Mouse (Mus musculus) heart, embryonic 14.5 days (tissue): ENCODE data around the gene Gsk3a. TPM values are rescaled to one million over a fixed set of nuclear protein-coding genes. Genes with fewer than 3 reads are reported as not detected.

Source experiments
- ATAC-seq: fragments of 200-750 bp; cut with Nextera tagmentation; 2 replicates; pipeline ENCODE4 v1.8.0; 2017; ENCODE audit warnings: low read depth, moderate TSS enrichment; ENCODE audit not compliant: insufficient number of reproducible peaks, insufficient read depth, low FRiP score
- H3K27ac ChIP-seq, 2 experiments: fragments of 200-500 bp in 1 of 2; fragments of 300-500 bp in 1 of 2; sonication (generic) in 1 of 2; replicated peaks in 1 of 2; 2 replicates each; pipeline ENCODE4 v1.5.1; 2012 to 2014; ENCODE audit warnings: low read depth in 2 of 2, low read length in 2 of 2, control low read depth in 1 of 2, mild to moderate bottlenecking in 1 of 2, mixed read lengths in 1 of 2; ENCODE audit not compliant: control insufficient read depth in 1 of 2, insufficient read depth in 1 of 2
- H3K27me3 ChIP-seq: fragments of 300-500 bp; sonication (generic); 2 replicates; pipeline ENCODE4 v1.6.1; 2014; ENCODE audit warnings: mild to moderate bottlenecking, low read length, control low read depth; ENCODE audit not compliant: control insufficient read depth, insufficient read depth
- H3K36me3 ChIP-seq: fragments of 300-500 bp; sonication (generic); 2 replicates; pipeline ENCODE4 v1.6.1; 2014; ENCODE audit warnings: mild to moderate bottlenecking, control low read depth, low read length, mixed read lengths; ENCODE audit not compliant: control insufficient read depth, insufficient read depth
- H3K4me1 ChIP-seq, 2 experiments: fragments of 200-500 bp in 1 of 2; fragments of 300-500 bp in 1 of 2; sonication (generic) in 1 of 2; 2 replicates each; pipeline ENCODE4 v1.6.1; 2012 to 2014; ENCODE audit warnings: low read length in 2 of 2, control low read depth in 1 of 2, mixed read lengths in 1 of 2; ENCODE audit not compliant: control insufficient read depth in 2 of 2, insufficient read depth in 2 of 2
- H3K4me2 ChIP-seq: fragments of 300-500 bp; sonication (generic); 2 replicates; pipeline ENCODE4 v1.6.1; 2014; ENCODE audit warnings: mild to moderate bottlenecking, low read length
- H3K4me3 ChIP-seq, 2 experiments: fragments of 200-500 bp in 1 of 2; fragments of 300-500 bp in 1 of 2; sonication (generic) in 1 of 2; 2 replicates each; pipeline ENCODE4 v1.5.1; 2012 to 2014; ENCODE audit warnings: low read length in 2 of 2, mild to moderate bottlenecking in 2 of 2, control low read depth in 1 of 2, low read depth in 1 of 2, moderate library complexity in 1 of 2; ENCODE audit not compliant: control insufficient read depth in 1 of 2, insufficient read depth in 1 of 2
- H3K9ac ChIP-seq: fragments of 300-500 bp; sonication (generic); 2 replicates; pipeline ENCODE4 v1.6.1; 2014; ENCODE audit warnings: mild to moderate bottlenecking, low read length
- H3K9me3 ChIP-seq: fragments of 300-500 bp; sonication (generic); 2 replicates; pipeline ENCODE4 v1.6.1; 2016; ENCODE audit warnings: low read length, control low read depth; ENCODE audit not compliant: control insufficient read depth
- WGBS: fragments of 180-500 bp; shearing (Covaris S2); extraction: QIAGEN DNeasy Blood & Tissue Kit; methylation state at CpG from one replicate; pipeline ENCODE4 v1.1.7; 2014; 5-methylcytosine and 5-hydroxymethylcytosine counted together
- polyA plus RNA-seq: library from polyadenylated mRNA; unstranded; fragments of >200 nt; fragmentation: Nextera tagmentation; extraction: Ambion mirVana; gene quantifications from 2 replicates; pipeline ENCODE4 v1.2.1, GENCODE M21; 2014

Gene Gsk3a
- polyA plus RNA-seq, 1 experiment from 2014 or later = 12.2 TPM

DNA sequence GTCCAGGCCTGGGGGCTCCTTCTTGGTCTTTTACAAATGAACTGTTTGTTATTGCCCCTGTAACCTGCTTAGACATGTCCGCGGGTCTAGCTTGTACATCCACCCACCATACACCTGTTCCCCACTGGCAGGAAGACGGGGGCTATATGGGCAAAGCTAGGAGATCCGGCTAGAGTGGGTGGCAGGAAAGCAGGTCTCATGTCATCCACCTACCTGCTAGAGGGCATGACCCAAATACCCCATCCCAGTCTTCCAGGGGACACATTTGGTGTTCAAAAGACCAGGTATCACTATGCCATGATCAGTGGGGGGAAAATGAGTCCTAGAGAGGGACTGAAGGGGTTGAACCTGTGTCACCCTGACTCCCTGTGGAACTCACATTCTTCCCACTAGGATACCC lies 39.8 kb upstream of the Gsk3a start:
- H3K27me3 ChIP-seq = no peaks in the 10 kb centered on the region
- peaks cover 26% of the 10 kb centered on the region for H3K36me3 ChIP-seq
- peak overlapping the region; percentile 20 to 84; a peak in 2 of 4 replicates for H3K4me3 ChIP-seq
- 83% methylated on average over 4 of the region's 4 CpGs for WGBS
- ATAC-seq = no peak
- peak overlapping the region; percentile 82 to 99 for H3K27ac ChIP-seq
- H3K4me2 ChIP-seq = peak overlapping the region; percentile 90
- H3K4me1 ChIP-seq = peaks cover 43 to 62% of the 10 kb centered on the region in 2 experiments
- H3K9ac ChIP-seq = peak overlapping the region; percentile 80
- no peaks in the 10 kb centered on the region for H3K9me3 ChIP-seq

DNA sequence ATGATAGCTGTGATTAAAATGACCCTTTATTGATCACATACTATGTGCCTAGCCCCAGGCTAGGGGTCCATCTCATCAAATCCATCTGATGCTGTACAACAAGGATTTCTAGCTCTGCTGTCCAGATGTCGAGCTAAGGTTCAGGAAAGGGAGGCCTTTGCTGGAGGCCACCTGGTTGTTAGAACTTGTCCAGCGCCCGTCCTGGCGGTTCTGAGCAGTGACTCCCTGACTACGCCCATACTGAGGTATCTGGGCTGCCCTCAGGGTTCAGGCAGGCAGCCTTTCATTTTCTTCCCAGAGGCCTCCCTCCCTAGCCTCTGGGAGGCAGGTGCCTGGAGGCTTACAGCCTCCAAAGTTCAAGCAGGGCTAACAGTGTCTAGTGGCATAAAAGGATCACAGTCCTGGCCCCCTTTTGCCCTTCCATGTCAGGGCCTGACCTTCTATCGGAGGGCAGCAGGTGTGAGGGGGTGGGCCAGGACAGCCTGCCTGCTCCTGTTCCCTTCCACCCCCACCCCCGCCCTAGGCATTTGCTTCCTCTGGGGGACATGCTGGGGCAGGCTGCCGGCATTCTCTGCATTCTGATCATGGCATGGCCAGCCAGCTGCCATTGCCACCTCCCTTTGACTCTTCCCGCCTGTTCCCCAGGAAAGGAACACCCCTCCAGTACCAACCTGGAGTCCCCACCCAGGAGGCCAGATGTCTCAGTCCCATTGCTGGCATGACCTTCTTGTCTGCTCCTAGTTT lies 38.1 kb upstream of the Gsk3a start:
- H3K27me3 ChIP-seq = no peaks in the 10 kb centered on the region
- peaks cover 34 to 53% of the 10 kb centered on the region in 2 experiments for H3K4me1 ChIP-seq
- H3K9me3 ChIP-seq = no peaks in the 10 kb centered on the region
- H3K4me3 ChIP-seq = no peak overlapping the region
- no peak for ATAC-seq
- peaks cover 40% of the 10 kb centered on the region for H3K36me3 ChIP-seq
- peak overlapping the region; percentile 48 to 99 for H3K27ac ChIP-seq
- peak overlapping the region; percentile 42 for H3K4me2 ChIP-seq
- peak overlapping the region; percentile 59 for H3K9ac ChIP-seq
- 31% methylated on average over 9 of the region's 9 CpGs for WGBS

DNA sequence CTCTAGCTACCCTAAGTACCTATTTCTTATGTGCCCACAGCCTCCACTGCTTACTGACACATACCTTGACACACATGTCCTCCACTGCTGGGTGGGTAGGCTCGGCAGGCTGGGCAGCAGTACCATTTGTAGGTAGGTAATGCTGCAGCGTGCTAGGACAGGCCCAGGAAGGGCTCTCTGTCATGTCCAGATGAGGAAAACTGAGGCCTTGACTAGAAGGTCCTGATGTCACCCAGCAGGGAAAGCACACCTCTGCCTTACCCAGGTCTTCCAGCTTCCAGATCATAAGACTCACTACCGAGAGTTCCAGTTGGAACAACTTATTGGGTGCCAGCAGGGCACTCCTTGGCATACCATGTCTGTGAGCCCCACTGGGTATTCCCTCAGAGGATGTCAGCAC lies 37.3 kb upstream of the Gsk3a start:
- 88% methylated on average over 3 of the region's 3 CpGs for WGBS
- Histone ChIP-seq H3K4me3 (no peak overlapping the region), H3K27ac (peak overlapping the region in 1 of 2 experiments; percentile 99; a peak in 1 of 4 replicates), H3K36me3 (peaks cover 40% of the 10 kb centered on the region), H3K27me3 (no peaks in the 10 kb centered on the region), H3K9me3 (no peaks in the 10 kb centered on the region), H3K9ac (peak overlapping the region; percentile 48), H3K4me1 (peaks cover 28 to 47% of the 10 kb centered on the region in 2 experiments), H3K4me2 (no peak overlapping the region)
- ATAC-seq = no peak

DNA sequence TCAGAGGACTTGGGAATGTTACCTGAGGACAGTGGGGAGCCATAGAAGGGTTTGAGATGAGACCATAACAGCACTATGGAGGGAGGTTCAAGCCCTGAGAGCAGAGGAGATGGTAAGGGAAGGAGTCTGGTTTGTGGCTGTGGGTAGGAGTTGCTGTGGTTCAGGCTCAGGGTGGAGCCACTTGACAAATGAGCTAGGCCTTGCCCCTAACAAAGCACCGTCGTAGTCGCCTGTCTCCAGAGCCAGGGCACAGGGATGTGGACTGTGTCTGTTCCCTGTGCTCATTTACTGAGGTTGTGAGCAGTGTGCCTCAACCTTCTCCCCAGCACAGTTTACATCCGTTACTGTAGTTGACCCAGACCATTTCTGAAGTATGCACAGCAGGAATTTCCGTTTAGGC lies 36.9 kb upstream of the Gsk3a start:
- Histone ChIP-seq H3K36me3 (peaks cover 40% of the 10 kb centered on the region), H3K27me3 (no peaks in the 10 kb centered on the region), H3K9me3 (no peaks in the 10 kb centered on the region), H3K27ac (no peak overlapping the region), H3K4me3 (no peak overlapping the region), H3K4me1 (peaks cover 27 to 47% of the 10 kb centered on the region in 2 experiments), H3K9ac (peak overlapping the region; percentile 48), H3K4me2 (no peak overlapping the region)
- 62% methylated on average over 5 of the region's 5 CpGs for WGBS
- ATAC-seq = no peak

DNA sequence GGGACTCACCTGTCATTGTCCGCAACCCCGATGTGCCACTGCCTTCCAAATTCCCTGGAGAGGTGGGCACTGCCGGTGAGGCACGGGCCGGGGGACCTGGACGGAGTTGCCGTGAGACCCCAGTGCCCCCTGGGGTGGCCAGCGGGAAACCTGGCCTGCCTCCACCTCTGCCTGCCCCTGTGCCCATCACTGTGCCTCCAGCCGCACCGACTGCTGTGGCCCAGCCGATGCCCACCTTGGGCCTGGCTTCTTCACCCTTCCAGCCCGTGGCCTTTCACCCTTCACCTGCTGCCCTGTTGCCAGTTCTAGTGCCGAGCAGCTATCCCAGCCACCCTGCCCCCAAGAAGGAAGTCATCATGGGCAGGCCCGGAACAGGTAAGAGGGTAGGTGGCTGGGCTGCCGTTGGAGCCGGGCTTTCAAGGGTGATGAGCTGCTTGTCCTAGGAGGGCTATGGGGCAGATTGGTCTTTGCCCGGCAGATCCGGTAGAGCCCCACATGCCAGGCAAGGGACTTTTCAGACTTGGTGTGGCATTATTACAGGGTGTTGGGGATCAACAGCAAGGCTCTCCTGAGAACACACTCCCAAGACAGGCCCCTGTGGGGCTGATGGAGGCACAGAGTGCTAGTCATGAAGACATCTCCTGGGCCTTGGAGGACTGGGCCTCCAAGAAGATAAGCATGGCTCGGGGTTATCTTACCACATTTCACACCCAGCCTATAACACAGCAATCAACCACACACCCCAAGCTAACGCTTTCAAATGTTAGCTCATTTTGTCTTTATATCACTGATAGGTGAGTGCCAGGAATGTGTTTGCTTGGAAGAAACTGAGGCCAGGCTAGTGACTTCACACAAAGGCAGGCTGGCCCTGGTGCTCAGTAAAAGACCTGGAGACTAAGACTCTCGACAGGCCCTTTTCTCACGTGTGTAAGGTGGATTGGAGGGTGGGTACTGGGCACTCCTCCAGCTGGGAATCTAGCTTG lies 35.9 kb upstream of the Gsk3a start:
- H3K9ac ChIP-seq = peak overlapping the region; percentile 48
- H3K4me3 ChIP-seq = no peak overlapping the region
- H3K9me3 ChIP-seq = no peaks in the 10 kb centered on the region
- peaks cover 33 to 55% of the 10 kb centered on the region in 2 experiments for H3K4me1 ChIP-seq
- WGBS = 82% methylated on average over 22 of the region's 22 CpGs
- no peak overlapping the region for H3K27ac ChIP-seq
- H3K36me3 ChIP-seq = peaks cover 40% of the 10 kb centered on the region
- ATAC-seq = no peak
- no peak overlapping the region for H3K4me2 ChIP-seq
- no peaks in the 10 kb centered on the region for H3K27me3 ChIP-seq

DNA sequence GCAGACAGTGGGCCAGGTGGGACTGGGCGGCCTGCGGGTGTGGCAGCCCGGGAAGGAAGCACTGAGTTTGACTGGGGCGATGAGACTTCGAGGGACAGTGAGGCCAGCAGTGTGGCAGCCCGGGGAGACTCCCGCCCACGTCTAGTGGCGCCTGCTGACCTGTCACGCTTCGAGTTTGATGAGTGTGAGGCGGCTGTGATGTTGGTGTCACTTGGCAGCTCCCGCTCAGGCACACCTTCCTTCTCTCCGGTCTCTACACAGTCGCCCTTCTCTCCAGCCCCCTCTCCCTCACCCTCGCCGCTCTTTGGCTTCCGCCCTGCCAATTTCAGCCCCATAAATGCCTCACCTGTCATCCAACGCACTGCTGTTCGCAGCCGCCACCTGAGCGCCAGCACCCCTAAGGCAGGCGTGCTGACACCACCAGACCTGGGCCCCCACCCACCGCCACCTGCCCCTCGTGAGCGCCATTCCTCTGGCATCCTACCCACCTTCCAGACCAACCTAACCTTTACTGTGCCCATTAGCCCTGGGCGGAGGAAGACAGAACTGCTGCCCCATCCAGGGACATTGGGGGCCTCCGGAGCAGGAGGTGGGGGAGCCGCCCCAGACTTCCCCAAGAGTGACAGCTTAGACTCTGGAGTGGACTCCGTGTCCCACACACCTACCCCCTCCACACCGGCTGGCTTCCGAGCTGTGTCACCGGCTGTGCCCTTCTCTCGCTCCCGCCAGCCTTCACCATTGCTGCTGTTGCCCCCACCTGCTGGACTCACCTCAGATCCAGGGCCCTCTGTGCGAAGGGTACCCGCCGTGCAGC lies 35.0 kb upstream of the Gsk3a start:
- Histone ChIP-seq H3K9me3 (no peaks in the 10 kb centered on the region), H3K4me1 (peaks cover 32 to 52% of the 10 kb centered on the region in 2 experiments), H3K4me2 (no peak overlapping the region), H3K9ac (no peak overlapping the region), H3K4me3 (no peak overlapping the region), H3K27ac (no peak overlapping the region), H3K36me3 (peaks cover 40% of the 10 kb centered on the region), H3K27me3 (no peaks in the 10 kb centered on the region)
- WGBS = 78% methylated on average over 36 of the region's 38 CpGs
- no peak for ATAC-seq
